Mouse (Mus musculus) layer of hippocampus, adult 9-11 months (tissue): ENCODE results near the gene Tnni3k.

ENCODE experiments used
- DNase-seq: peaks from one replicate; pipeline ENCODE4 v3.0.0; 2022

Tnni3k gene

DNA sequence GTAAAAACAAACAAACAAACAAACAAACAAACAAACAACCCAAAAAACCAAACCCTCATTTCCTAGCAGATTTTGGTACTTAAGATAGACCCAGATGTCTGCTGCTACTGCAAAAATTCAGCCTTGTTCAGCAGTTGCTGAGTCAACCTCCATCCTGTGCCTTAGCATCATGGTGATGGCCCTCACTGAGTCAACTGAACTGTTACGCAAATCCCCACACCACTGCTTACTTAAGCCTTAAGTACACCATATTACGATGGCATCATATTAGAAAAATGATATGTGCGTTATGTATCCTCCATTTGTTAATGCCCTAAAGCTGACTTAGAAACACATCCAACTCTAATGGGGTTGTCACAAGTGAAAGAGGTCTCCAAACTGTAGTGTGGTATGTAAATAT lies 300.0 kb downstream of the Tnni3k start:
- DNase-seq: no peak

DNA sequence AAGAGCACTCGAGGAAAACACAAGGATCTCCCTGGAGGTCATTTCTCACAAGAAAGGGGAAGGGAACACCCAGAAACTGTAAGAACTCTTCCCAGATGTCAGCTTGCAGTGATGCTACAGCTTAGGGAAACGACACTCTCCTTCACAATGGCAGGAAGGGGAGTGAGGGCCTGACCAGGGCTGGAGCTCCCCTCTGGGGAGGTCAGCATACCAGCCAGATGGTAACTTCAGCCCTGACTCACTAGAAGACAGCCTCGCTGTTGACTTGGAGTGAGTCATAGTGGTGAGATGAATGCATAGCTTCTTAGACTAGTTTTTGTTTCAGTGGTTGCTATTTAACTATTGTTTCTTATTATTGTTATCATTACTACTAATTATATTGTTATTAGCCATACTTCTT lies 300.7 kb downstream of the Tnni3k start:
- no peak for DNase-seq

DNA sequence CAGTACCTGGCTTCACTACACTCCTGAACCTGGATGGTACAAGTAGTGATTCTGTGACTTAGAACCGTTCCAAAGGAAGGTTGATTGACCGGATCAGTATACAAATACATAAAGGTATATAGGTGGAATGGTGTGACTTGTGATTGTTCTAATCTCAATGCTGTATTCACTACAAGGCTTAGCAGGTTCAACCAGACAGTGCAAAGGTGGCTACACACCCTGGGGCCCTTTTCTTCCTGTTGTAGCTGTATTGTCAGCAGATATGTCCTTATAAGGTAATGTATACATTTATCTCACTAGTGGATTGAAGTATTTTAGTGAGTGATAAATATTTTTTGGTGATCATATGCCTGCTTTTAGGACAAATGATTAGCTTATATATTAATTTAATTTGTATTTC lies 310.9 kb downstream of the Tnni3k start:
- DNase-seq: no peak

DNA sequence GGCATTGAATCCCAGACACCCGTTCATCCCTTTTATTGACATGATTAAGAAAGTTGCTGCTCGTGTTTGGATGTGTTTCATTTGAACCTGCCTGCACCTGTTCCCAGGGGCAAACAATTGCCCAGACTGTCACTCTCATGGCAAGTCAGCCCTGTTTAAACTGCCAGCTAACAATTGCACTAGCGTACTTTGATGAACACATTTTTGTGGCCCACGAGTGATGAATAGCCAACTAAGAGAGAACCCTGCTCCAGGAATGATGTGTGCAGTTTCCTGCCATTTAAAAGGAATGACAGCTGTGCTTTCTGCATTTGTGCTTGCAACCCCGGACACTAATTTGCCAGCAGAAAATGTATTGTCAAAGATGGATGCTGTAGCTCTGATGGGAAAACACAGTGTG lies 312.3 kb downstream of the Tnni3k start:
- DNase-seq: no peak

DNA sequence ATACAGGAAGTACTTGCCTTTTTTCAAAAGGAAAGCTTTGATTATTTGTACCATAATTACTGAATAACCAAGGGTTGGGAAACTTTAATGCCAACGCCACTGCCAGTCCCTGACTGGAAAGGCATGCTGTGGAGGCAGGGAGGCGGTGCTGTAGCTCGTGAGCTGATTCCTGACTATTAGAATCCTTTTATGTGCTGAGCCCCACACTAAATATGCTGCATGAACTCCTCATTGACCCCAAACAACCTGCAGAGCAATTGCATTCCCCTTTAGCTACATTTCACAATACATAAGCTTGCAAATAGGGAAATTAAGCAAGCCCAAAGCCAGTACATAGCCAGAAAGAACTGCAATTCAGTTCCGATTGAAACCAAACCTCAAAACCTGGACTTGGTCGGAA lies 313.7 kb downstream of the Tnni3k start:
- DNase-seq: no peak
